20 mouse cellular contexts compared by ENCODE assay signal in the genomic region with DNA sequence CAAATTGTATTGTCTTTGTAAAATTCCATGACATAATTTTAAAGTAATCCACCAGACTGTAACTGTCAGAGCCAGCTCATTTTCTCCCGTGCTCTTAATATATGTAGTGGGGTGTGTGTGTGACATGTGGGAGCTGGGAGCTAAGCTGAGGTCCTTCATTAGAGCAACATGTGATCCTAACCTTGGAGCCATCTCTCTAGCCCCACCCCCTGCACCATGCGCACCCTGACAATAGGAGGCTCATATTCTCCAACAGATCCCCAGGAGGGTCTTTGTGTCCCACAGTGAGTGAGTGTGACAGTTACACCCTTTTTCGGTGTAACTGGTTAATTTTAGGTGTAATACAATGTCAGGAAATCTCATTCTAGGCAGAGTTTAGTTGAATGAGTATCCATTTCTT. TPM values are rescaled to one million over a fixed set of nuclear protein-coding genes. Genes with fewer than 3 reads are reported as not detected.
DNase-seq lines count a peak whose midpoint lies in the region; ATAC-seq and TF ChIP-seq lines count a peak whose summit lies in the region.
"Had no signal": no experiment of that assay in that cellular context is flagged by ENCODE, and none has a peak within 500 bp of the region (broad histone marks: within the 10 kb centered on the region; RNA-seq: fewer than 3 reads in every experiment).

No protein-coding gene starts in this region.

- no peaks in the 10 kb centered on the region for H3K27me3 ChIP-seq in hindbrain, embryonic 13.5 days
- no peaks in the 10 kb centered on the region for H3K27me3 ChIP-seq in hindbrain, embryonic 12.5 days
- no peaks in the 10 kb centered on the region for H3K27me3 ChIP-seq in lung, embryonic 16.5 days (ENCODE audit: control insufficient read depth, insufficient read depth, low read depth, low read length)
- no peaks in the 10 kb centered on the region for H3K27me3 ChIP-seq in neural tube, embryonic 13.5 days
- H3K27me3 ChIP-seq: embryonic facial prominence, embryonic 12.5 days; forebrain, embryonic 12.5 days had no signal

- H3K4me3 ChIP-seq in hindbrain, embryonic 13.5 days = no peak overlapping the region
- H3K4me3 ChIP-seq in hindbrain, embryonic 12.5 days = no peak overlapping the region
- H3K4me3 ChIP-seq in lung, embryonic 16.5 days (ENCODE audit: low read length) = no peak overlapping the region
- no peak overlapping the region for H3K4me3 ChIP-seq in neural tube, embryonic 13.5 days
- H3K4me3 ChIP-seq in layer of hippocampus, adult 2 months = no peak overlapping the region
- H3K4me3 ChIP-seq: embryonic facial prominence, embryonic 12.5 days; forebrain, embryonic 12.5 days; heart, embryonic 10.5 days had no signal

- no peak for TF ChIP-seq CTCF in layer of hippocampus, adult 2 months (conservative IDR thresholded peaks at IDR 0.05)

- DNase-seq in lung, postnatal 14 days = no peak
- no peak for DNase-seq in neural tube, embryonic 10.5 days (ENCODE audit: extremely low spot score, low spot score)
- DNase-seq in layer of hippocampus, adult 2 months (ENCODE audit: low spot score in 2 of 2) = no peak
- DNase-seq: adrenal gland, adult 8-10 months; cerebellum, adult 11 months; cerebellum, adult 8-10 months; cerebellum, postnatal 14 days; embryo, embryonic 11 days; heart, adult 18-20 months; heart, postnatal 10 days; heart, postnatal 4 days had no signal

- WGBS in hindbrain, embryonic 13.5 days = 73% methylated on average over 3 of the region's 3 CpGs
- WGBS in hindbrain, embryonic 12.5 days = 79% methylated on average over 3 of the region's 3 CpGs
- 76% methylated on average over 3 of the region's 3 CpGs for WGBS in lung, embryonic 16.5 days
- WGBS in neural tube, embryonic 13.5 days = 70% methylated on average over 3 of the region's 3 CpGs

- H3K4me1 ChIP-seq in hindbrain, embryonic 13.5 days (replicated peaks) = peaks cover 7% of the 10 kb centered on the region; the same call in 1 of the 2 replicates
- no peaks in the 10 kb centered on the region for H3K4me1 ChIP-seq in hindbrain, embryonic 12.5 days
- peaks cover 7% of the 10 kb centered on the region; the same call in 1 of the 2 replicates for H3K4me1 ChIP-seq in lung, embryonic 16.5 days (replicated peaks; ENCODE audit: control insufficient read depth, insufficient read depth, low read length)
- 0 out of 2 replicates have a peak, but pooled peaks cover 7% of the 10 kb centered on the region for H3K4me1 ChIP-seq in neural tube, embryonic 13.5 days (replicated peaks)
- H3K4me1 ChIP-seq: embryonic facial prominence, embryonic 12.5 days; forebrain, embryonic 12.5 days; heart, embryonic 10.5 days had no signal

- H3K9ac ChIP-seq in hindbrain, embryonic 13.5 days = no peak overlapping the region
- H3K9ac ChIP-seq in hindbrain, embryonic 12.5 days = no peak overlapping the region
- H3K9ac ChIP-seq in lung, embryonic 16.5 days (ENCODE audit: low read length) = no peak overlapping the region
- no peak overlapping the region for H3K9ac ChIP-seq in neural tube, embryonic 13.5 days
- H3K9ac ChIP-seq: embryonic facial prominence, embryonic 12.5 days; forebrain, embryonic 12.5 days had no signal

- no peak overlapping the region for H3K4me2 ChIP-seq in hindbrain, embryonic 13.5 days
- no peak overlapping the region for H3K4me2 ChIP-seq in hindbrain, embryonic 12.5 days (replicated peaks)
- H3K4me2 ChIP-seq in lung, embryonic 16.5 days (ENCODE audit: low read depth, low read length) = no peak overlapping the region
- no peak overlapping the region for H3K4me2 ChIP-seq in neural tube, embryonic 13.5 days
- H3K4me2 ChIP-seq: embryonic facial prominence, embryonic 12.5 days; forebrain, embryonic 12.5 days had no signal

- H3K36me3 ChIP-seq in hindbrain, embryonic 13.5 days = no peaks in the 10 kb centered on the region
- no peaks in the 10 kb centered on the region for H3K36me3 ChIP-seq in hindbrain, embryonic 12.5 days
- no peaks in the 10 kb centered on the region for H3K36me3 ChIP-seq in lung, embryonic 16.5 days (ENCODE audit: control insufficient read depth, insufficient read depth, low read length)
- no peaks in the 10 kb centered on the region for H3K36me3 ChIP-seq in neural tube, embryonic 13.5 days
- H3K36me3 ChIP-seq: embryonic facial prominence, embryonic 12.5 days; forebrain, embryonic 12.5 days; heart, embryonic 10.5 days had no signal

- 0 out of 2 replicates have a peak, but pooled peaks have one; percentile 43 for ATAC-seq in hindbrain, embryonic 13.5 days (ENCODE audit: low FRiP score)
- ATAC-seq in hindbrain, embryonic 12.5 days (ENCODE audit: low FRiP score) = no peak
- peak; percentile 39; the same call in 1 of the 2 replicates for ATAC-seq in lung, embryonic 16.5 days (ENCODE audit: low read depth)
- peak; percentile 71; the same call in 1 of the 2 replicates for ATAC-seq in neural tube, embryonic 13.5 days (ENCODE audit: low read depth)
- ATAC-seq: inflammation-experienced regulatory T-cells, adult 6 months; intestine, postnatal 0 days had no signal

- H3K9me3 ChIP-seq in hindbrain, embryonic 13.5 days = no peaks in the 10 kb centered on the region
- no peaks in the 10 kb centered on the region for H3K9me3 ChIP-seq in hindbrain, embryonic 12.5 days (replicated peaks)
- H3K9me3 ChIP-seq in lung, embryonic 16.5 days (ENCODE audit: control insufficient read depth, low read length) = no peaks in the 10 kb centered on the region
- H3K9me3 ChIP-seq in neural tube, embryonic 13.5 days = no peaks in the 10 kb centered on the region
- H3K9me3 ChIP-seq: embryonic facial prominence, embryonic 12.5 days; forebrain, embryonic 12.5 days; heart, embryonic 10.5 days had no signal

- no peak overlapping the region for H3K27ac ChIP-seq in hindbrain, embryonic 13.5 days
- H3K27ac ChIP-seq in hindbrain, embryonic 12.5 days = no peak overlapping the region
- H3K27ac ChIP-seq in lung, embryonic 16.5 days (ENCODE audit: low read length) = no peak overlapping the region
- H3K27ac ChIP-seq in neural tube, embryonic 13.5 days (replicated peaks) = no peak overlapping the region
- H3K27ac ChIP-seq in layer of hippocampus, adult 2 months = no peak overlapping the region
- H3K27ac ChIP-seq: embryonic facial prominence, embryonic 12.5 days; forebrain, embryonic 12.5 days; heart, embryonic 10.5 days had no signal

RNA-seq across cellular contexts. Expression of a gene that starts 16.8 kb away (rescaled TPM):
- polyA plus RNA-seq in hindbrain, embryonic 13.5 days (2015; fragmentation: Nextera tagmentation; extraction: Ambion mirVana) = 14.5 and 15.4 TPM in 2 replicates
- 23.8 and 24.5 TPM in 2 replicates for polyA plus RNA-seq in hindbrain, embryonic 12.5 days (2016; fragmentation: Nextera tagmentation; extraction: Ambion mirVana)
- 38.9 and 41.5 TPM in 2 replicates for polyA plus RNA-seq in lung, embryonic 16.5 days (2015; fragmentation: Nextera tagmentation; extraction: Ambion mirVana)
- polyA plus RNA-seq in neural tube, embryonic 13.5 days (2015; fragmentation: Nextera tagmentation; extraction: Ambion mirVana) = 14.9 and 16.7 TPM in 2 replicates
- 10 to 100 TPM; 26.6 to 33.2 TPM for total RNA-seq in layer of hippocampus, adult 2 months (2021)
